Mouse (Mus musculus): ENCODE data around the gene Zc3h12c. TPM values are rescaled to one million over a fixed set of nuclear protein-coding genes. Genes with fewer than 3 reads are reported as not detected.

Gene Zc3h12c
- 4.7 and 5.8 TPM in 2 replicates for polyA plus RNA-seq (2015; fragmentation: Nextera tagmentation; extraction: Ambion mirVana)

DNA sequence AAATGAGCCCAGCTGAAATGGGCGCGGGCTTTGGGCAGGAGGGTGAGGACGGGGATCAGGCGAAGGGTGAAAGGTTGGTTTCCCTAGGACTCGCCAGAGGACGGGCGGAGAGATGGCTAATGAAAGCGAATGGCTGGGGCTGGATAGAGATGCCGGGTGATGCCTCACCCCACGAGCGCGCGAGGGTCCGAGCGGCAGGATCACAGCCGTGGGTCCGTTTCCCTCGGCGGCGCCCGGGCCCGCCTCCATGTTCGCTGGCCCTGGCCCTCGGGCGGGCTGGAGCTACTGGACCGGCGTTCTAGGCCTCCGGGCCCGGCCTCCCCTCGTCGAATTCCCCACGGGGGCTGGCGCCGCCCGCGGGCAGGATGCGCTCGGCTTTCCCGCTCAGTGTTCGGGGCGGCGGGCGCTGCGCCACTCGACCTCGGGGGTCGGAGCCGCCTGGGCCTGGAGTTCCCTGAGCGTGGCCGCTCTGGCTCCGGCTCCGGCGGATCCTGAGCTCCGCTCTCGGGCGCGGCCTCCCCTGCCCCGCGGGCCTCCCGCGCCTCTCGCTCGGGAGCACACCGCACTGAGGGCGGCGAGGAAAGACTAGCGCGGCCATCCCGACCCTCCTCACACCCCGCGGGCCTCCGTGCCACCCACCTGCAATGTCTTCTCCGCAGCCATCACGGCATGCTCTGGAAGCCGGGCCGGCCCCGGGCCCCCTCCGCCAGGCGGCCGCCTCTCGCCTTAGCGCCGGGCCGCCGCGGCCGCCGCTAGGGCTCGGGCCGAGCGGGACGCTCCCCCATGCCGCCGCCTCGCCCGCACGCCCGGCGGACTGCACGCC lies at the start of gene Zc3h12c:
TSS of gene Zc3h12c (minus strand) at position 710 of the 823 bp plus-strand sequence.
- peaks cover 25% of the 10 kb centered on the region for H3K27me3 ChIP-seq
- peak within 1 kb of the TSS; percentile 100 for H3K9ac ChIP-seq
- peak; percentile 84 for ATAC-seq (ENCODE audit: low read depth)
- WGBS, result 0% methylated on average over 88 of the region's 100 CpGs
- peak within 1 kb of the TSS; percentile 94 for H3K4me3 ChIP-seq
- H3K4me2 ChIP-seq, result peak within 1 kb of the TSS; percentile 70
- no peaks in the 10 kb centered on the region for H3K36me3 ChIP-seq
- peaks cover 38% of the 10 kb centered on the region for H3K4me1 ChIP-seq (replicated peaks)
- peak within 1 kb of the TSS; percentile 99 for H3K27ac ChIP-seq (replicated peaks)
- no peaks in the 10 kb centered on the region for H3K9me3 ChIP-seq

- H3K9ac ChIP-seq, result no peak overlapping the region
- 78% methylated on average over 4 of the region's 4 CpGs for WGBS
- no peaks in the 10 kb centered on the region for H3K9me3 ChIP-seq
- no peaks in the 10 kb centered on the region for H3K4me1 ChIP-seq (replicated peaks)
- no peak overlapping the region for H3K4me2 ChIP-seq
- no peak overlapping the region for H3K4me3 ChIP-seq
- no peak overlapping the region for H3K27ac ChIP-seq (replicated peaks)
- ATAC-seq (ENCODE audit: low read depth), result no peak
- no peaks in the 10 kb centered on the region for H3K27me3 ChIP-seq
- no peaks in the 10 kb centered on the region for H3K36me3 ChIP-seq
Measured at GRCm38 (mm10) chr9:52217636-52218035, 49.3 kb upstream of the Zc3h12c start.

DNA sequence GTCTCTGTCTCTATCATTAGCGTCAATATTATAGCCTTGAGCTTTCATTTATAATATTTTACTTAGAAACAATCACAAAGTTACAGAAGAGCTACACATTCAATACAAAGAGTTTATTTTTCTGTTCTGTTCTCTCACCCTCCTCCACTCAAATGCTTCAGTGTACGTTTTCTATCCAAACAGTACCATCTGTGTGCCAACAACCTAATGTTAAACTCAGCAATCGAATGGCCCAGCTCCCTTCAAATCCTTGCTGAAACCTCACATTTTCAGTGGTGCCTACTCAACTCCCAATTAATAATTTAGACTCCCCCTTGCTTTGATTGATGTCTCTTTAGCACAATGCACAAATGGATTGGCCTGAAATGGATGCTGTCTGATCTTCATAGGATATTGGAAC lies 46.9 kb upstream of the Zc3h12c start:
- no peak overlapping the region for H3K4me3 ChIP-seq
- no peak overlapping the region for H3K9ac ChIP-seq
- 86% methylated on average over 3 of the region's 3 CpGs for WGBS
- no peak overlapping the region for H3K4me2 ChIP-seq
- H3K9me3 ChIP-seq, result no peaks in the 10 kb centered on the region
- no peaks in the 10 kb centered on the region for H3K27me3 ChIP-seq
- H3K27ac ChIP-seq (replicated peaks), result no peak overlapping the region
- no peaks in the 10 kb centered on the region for H3K4me1 ChIP-seq (replicated peaks)
- no peak for ATAC-seq (ENCODE audit: low read depth)
- no peaks in the 10 kb centered on the region for H3K36me3 ChIP-seq

- no peak for ATAC-seq (ENCODE audit: low read depth)
- Histone ChIP-seq H3K4me1 (replicated peaks) (no peaks in the 10 kb centered on the region), H3K27ac (replicated peaks) (no peak overlapping the region), H3K9me3 (no peaks in the 10 kb centered on the region), H3K9ac (no peak overlapping the region), H3K36me3 (no peaks in the 10 kb centered on the region), H3K4me2 (no peak overlapping the region), H3K27me3 (no peaks in the 10 kb centered on the region), H3K4me3 (no peak overlapping the region)
- 90% methylated on average over 6 of the region's 6 CpGs for WGBS
Measured at GRCm38 (mm10) chr9:52212416-52212815, 44.0 kb upstream of the Zc3h12c start.

GRCm38 (mm10) chr9:52208510-52209030 lies 40.2 kb upstream of the Zc3h12c start:
- Histone ChIP-seq H3K9me3 (no peaks in the 10 kb centered on the region), H3K9ac (no peak overlapping the region), H3K27ac (replicated peaks) (no peak overlapping the region), H3K36me3 (no peaks in the 10 kb centered on the region), H3K4me2 (no peak overlapping the region), H3K4me1 (replicated peaks) (no peaks in the 10 kb centered on the region), H3K27me3 (no peaks in the 10 kb centered on the region), H3K4me3 (no peak overlapping the region)
- WGBS, result 82% methylated on average over 3 of the region's 3 CpGs
- no peak for ATAC-seq (ENCODE audit: low read depth)

DNA sequence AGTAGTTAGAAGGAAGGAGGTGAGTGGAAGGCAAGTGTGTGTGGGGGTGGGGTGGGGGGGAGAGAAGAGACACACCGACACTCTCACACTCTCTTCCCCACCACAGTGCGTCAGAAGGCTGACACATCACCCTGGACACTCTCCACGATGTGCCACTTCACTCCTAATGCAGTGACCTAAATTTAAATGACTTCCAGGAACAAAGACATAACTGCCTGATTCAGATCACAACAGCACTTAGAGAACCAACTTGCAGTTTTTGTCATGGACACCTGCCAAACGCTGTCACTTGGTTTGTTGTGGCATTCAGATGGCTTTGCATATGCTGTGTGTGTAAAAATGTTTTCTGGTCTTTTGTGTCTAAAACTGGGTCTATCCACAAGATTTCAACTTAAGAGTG lies 34.8 kb upstream of the Zc3h12c start:
- Histone ChIP-seq H3K9ac (no peak overlapping the region), H3K9me3 (no peaks in the 10 kb centered on the region), H3K36me3 (no peaks in the 10 kb centered on the region), H3K27me3 (no peaks in the 10 kb centered on the region), H3K4me1 (replicated peaks) (no peaks in the 10 kb centered on the region), H3K4me3 (no peak overlapping the region), H3K27ac (replicated peaks) (no peak overlapping the region), H3K4me2 (no peak overlapping the region)
- WGBS, result 85% methylated on average over 4 of the region's 4 CpGs
- no peak for ATAC-seq (ENCODE audit: low read depth)

DNA sequence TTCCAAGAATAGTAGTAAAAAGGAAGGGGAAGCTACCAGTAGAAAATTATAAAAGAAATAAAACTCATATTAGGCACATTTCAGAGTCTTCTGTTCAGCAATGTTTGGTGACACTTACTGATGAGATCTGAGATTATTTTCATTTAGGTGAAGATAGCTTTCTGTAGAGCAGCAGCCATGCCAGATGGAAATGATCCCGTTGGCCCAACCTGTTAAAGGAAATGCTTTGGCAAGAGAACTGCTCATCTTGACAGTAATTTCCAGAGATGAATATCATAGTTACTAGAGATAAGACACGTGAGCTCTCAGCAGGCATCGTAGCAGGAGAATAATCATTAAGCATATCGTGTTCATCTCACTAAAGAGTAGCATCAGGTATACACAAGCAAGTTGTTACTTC lies 31.9 kb upstream of the Zc3h12c start:
- no peak overlapping the region for H3K9ac ChIP-seq
- H3K9me3 ChIP-seq, result no peaks in the 10 kb centered on the region
- ATAC-seq (ENCODE audit: low read depth), result no peak
- H3K4me2 ChIP-seq, result no peak overlapping the region
- 84% methylated on average over 4 of the region's 4 CpGs for WGBS
- H3K36me3 ChIP-seq, result no peaks in the 10 kb centered on the region
- H3K27ac ChIP-seq (replicated peaks), result no peak overlapping the region
- no peaks in the 10 kb centered on the region for H3K27me3 ChIP-seq
- H3K4me1 ChIP-seq (replicated peaks), result no peaks in the 10 kb centered on the region
- H3K4me3 ChIP-seq, result no peak overlapping the region

- ATAC-seq (ENCODE audit: low read depth), result no peak
- Histone ChIP-seq H3K4me2 (no peak overlapping the region), H3K9ac (no peak overlapping the region), H3K4me1 (replicated peaks) (no peaks in the 10 kb centered on the region), H3K36me3 (no peaks in the 10 kb centered on the region), H3K9me3 (no peaks in the 10 kb centered on the region), H3K27ac (replicated peaks) (no peak overlapping the region), H3K4me3 (no peak overlapping the region), H3K27me3 (no peaks in the 10 kb centered on the region)
- WGBS, result 91% methylated on average over 3 of the region's 3 CpGs
Measured at GRCm38 (mm10) chr9:52195853-52196252, 27.5 kb upstream of the Zc3h12c start.

GRCm38 (mm10) chr9:52193851-52194250 lies 25.5 kb upstream of the Zc3h12c start:
- 85% methylated on average over 5 of the region's 5 CpGs for WGBS
- ATAC-seq (ENCODE audit: low read depth), result no peak
- Histone ChIP-seq H3K4me1 (replicated peaks) (no peaks in the 10 kb centered on the region), H3K4me3 (no peak overlapping the region), H3K36me3 (no peaks in the 10 kb centered on the region), H3K27ac (replicated peaks) (no peak overlapping the region), H3K27me3 (no peaks in the 10 kb centered on the region), H3K9ac (no peak overlapping the region), H3K9me3 (no peaks in the 10 kb centered on the region), H3K4me2 (no peak overlapping the region)

DNA sequence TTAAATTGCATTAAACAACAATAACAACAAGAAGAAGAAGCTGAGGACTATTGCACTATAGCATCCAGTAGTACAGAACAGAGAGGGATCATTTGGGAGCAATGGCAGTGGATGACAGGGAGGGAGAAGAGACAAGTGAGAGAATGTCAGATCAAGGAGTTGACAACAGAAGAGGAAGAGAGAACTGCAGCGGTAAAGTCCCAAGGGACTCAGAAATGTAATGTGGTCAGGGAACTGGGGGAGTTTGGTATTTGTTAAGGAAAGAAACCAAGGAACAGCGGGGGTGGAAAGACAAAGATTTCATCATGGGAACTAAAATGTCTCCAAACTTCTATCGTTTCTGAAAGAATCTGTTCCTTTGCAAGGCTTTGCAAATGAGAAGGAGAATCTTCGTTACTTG lies 22.5 kb upstream of the Zc3h12c start:
- no peak for ATAC-seq (ENCODE audit: low read depth)

GRCm38 (mm10) chr9:52188106-52188505 lies 19.7 kb upstream of the Zc3h12c start:
- ATAC-seq (ENCODE audit: low read depth), result peak; percentile 82
- 8% methylated on average over 8 of the region's 8 CpGs for WGBS
- Histone ChIP-seq H3K36me3 (no peaks in the 10 kb centered on the region), H3K9ac (peak overlapping the region; percentile 55; the same call in 1 of the 2 replicates), H3K9me3 (no peaks in the 10 kb centered on the region), H3K27me3 (no peaks in the 10 kb centered on the region), H3K27ac (replicated peaks) (no peak overlapping the region; the same call in 1 of the 2 replicates), H3K4me3 (no peak overlapping the region), H3K4me1 (replicated peaks) (peaks cover 10% of the 10 kb centered on the region), H3K4me2 (peak overlapping the region; percentile 39)

More for the DNA sequence above, 22.5 kb upstream of the Zc3h12c start:
- Histone ChIP-seq H3K36me3 (no peaks in the 10 kb centered on the region), H3K27ac (replicated peaks) (no peak overlapping the region), H3K27me3 (no peaks in the 10 kb centered on the region), H3K4me3 (no peak overlapping the region), H3K4me2 (no peak overlapping the region), H3K9me3 (no peaks in the 10 kb centered on the region), H3K4me1 (replicated peaks) (peaks cover 10% of the 10 kb centered on the region), H3K9ac (no peak overlapping the region)
- WGBS, result 89% methylated on average over 4 of the region's 4 CpGs

- Histone ChIP-seq H3K4me2 (no peak overlapping the region), H3K27ac (replicated peaks) (no peak overlapping the region), H3K9ac (no peak overlapping the region), H3K9me3 (no peaks in the 10 kb centered on the region), H3K27me3 (no peaks in the 10 kb centered on the region), H3K36me3 (no peaks in the 10 kb centered on the region), H3K4me3 (no peak overlapping the region), H3K4me1 (replicated peaks) (peaks cover 10% of the 10 kb centered on the region)
- ATAC-seq (ENCODE audit: low read depth), result no peak
- 81% methylated on average over 3 of the region's 3 CpGs for WGBS
Measured at GRCm38 (mm10) chr9:52186296-52186941, 18.0 kb upstream of the Zc3h12c start.

All from neural tube, embryonic 13.5 days (tissue).